Mouse (Mus musculus) mesoderm, embryonic 11.5 days (tissue): ENCODE data around the gene Jmjd6.
A peak's percentile ranks its signal among the peaks of the same experiment; 100 is the strongest.
"Not testable (repeated sequence)": the region's sequence is repeated elsewhere in the genome, so short reads cannot be mapped to it uniquely, and the experiment has no call there.

Experiments
- DNase-seq: peaks from one replicate; pipeline ENCODE4 v3.0.0-alpha.2; 2012; ENCODE audit warnings: low read depth, low spot score

The Jmjd6 gene

GRCm38 (mm10) chr11:116851576-116852290 is 8.5 kb upstream of the Jmjd6 start:
- no peak for DNase-seq

GRCm38 (mm10) chr11:116850833-116851477 is 7.7 kb upstream of the Jmjd6 start:
- DNase-seq = no peak

GRCm38 (mm10) chr11:116850085-116850484 is 6.8 kb upstream of the Jmjd6 start:
- no peak for DNase-seq

- DNase-seq = no peak
Observed at GRCm38 (mm10) chr11:116849587-116849986, 6.3 kb upstream of the Jmjd6 start.

- DNase-seq = not testable (repeated sequence)
Observed at GRCm38 (mm10) chr11:116848877-116849178, 5.6 kb upstream of the Jmjd6 start.

- no peak for DNase-seq
Observed at GRCm38 (mm10) chr11:116848086-116848876, 5.0 kb upstream of the Jmjd6 start.

- no peak for DNase-seq
Observed at GRCm38 (mm10) chr11:116847187-116848085, 4.2 kb upstream of the Jmjd6 start.

GRCm38 (mm10) chr11:116846593-116847181 is 3.4 kb upstream of the Jmjd6 start:
- DNase-seq = no peak

- peak; percentile 56 for DNase-seq
Observed at GRCm38 (mm10) chr11:116842531-116843260, 553 bp downstream of the Jmjd6 start.

GRCm38 (mm10) chr11:116840748-116841147 is 2.5 kb downstream of the Jmjd6 start:
- no peak for DNase-seq

GRCm38 (mm10) chr11:116839601-116840000 is 3.6 kb downstream of the Jmjd6 start:
- no peak for DNase-seq

- DNase-seq = no peak
Observed at GRCm38 (mm10) chr11:116838936-116839335, 4.3 kb downstream of the Jmjd6 start.

- no peak for DNase-seq
Observed at GRCm38 (mm10) chr11:116837441-116837840, 5.8 kb downstream of the Jmjd6 start.

- no peak for DNase-seq
Observed at GRCm38 (mm10) chr11:116836283-116836682, 7.0 kb downstream of the Jmjd6 start.

GRCm38 (mm10) chr11:116834954-116835353 is 8.3 kb downstream of the Jmjd6 start:
- no peak for DNase-seq

- no peak for DNase-seq
Observed at GRCm38 (mm10) chr11:116832172-116832685, 11.0 kb downstream of the Jmjd6 start.

GRCm38 (mm10) chr11:116827534-116828165 is 15.6 kb downstream of the Jmjd6 start, which contains the start of gene Mxra7:
TSS of gene Mxra7 (minus strand) at chr11:116828046.
- DNase-seq = peak; percentile 75

GRCm38 (mm10) chr11:116826550-116827504 is 16.4 kb downstream of the Jmjd6 start:
- no peak for DNase-seq

- DNase-seq = no peak
Observed at GRCm38 (mm10) chr11:116825230-116825629, 18.0 kb downstream of the Jmjd6 start.
